Mouse (Mus musculus): ENCODE measurements around the gene Ttc33.

DNA sequence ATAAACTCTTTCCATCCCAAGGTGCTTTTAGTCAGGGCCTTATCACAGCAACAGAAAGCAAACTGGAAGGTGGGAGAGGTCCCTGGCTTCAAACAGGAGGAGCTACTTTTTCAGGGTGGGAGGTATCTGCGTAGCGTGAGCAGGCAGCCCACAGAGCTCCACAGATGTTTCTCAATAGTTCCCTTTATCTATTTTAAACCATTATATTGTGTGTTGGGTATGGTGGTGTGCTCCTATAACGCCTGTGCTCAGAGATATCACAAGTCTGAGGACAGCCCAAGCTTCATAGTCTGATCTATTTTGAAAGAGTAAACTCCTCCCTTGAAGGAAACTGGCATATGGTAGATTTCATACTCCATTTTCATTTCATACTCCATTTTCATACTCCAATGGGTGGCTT is 75.7 kb downstream of the Ttc33 start:
- no peak for TF ChIP-seq CTCF (IDR thresholded peaks at IDR 0.05; ENCODE audit: borderline replicate concordance, extremely low read depth, insufficient read depth, insufficient read length)
- no peak for TF ChIP-seq POLR2A (IDR thresholded peaks at IDR 0.05; ENCODE audit: borderline replicate concordance, extremely low read depth, insufficient read depth, insufficient read length, poor library complexity, severe bottlenecking)

Measured in brain, embryonic 14.5 days (tissue).